Mouse (Mus musculus) heart, adult 11 months (tissue): ENCODE data around the gene Iqce.

Experiments used
- DNase-seq: peaks from one replicate; pipeline ENCODE4 v3.0.0; 2022

Gene Iqce

DNA sequence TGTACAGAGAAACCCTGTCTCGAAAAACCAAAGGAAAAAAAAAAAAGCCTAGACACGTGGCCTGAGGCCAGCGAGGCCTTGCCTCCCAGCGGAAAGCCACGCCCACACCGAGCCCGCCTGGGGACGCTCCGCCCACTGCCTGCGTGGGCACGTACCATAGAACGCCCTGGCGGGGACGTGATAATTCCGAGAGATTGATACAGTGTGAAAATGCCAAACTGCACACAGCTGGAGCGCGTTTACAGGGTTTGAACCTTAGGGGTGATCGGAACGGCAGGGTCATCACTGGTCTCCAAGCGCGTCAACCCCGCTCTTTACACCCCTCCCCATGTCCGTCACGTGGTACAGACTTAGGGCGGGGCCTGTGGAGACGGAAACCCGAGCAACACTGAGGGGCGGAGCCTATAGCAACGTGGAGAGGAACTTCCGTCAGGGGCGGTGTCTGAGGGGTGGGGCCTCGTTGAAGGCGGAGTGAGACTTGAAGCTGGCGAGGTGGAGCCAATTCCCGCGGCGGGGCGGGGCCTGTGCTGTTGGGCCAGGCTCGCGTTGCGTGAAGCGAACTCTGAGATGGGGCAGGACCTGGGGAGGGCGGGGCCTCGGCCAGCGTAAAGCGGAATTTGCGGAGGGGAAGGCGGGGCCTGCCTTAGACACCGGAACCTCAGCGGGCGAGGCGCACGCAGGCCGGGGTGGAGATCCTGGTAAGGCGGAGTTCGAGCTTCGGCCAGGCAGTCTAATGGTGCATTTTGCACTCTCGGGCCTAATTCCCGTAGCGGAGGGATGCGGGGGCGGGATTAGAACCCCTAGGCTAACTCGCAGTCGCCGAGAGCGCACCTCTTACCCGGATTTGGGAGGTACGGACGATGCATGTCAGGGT, 2.4 kb upstream of the Iqce start, which contains the start of gene Brat1:
TSS of gene Brat1 (plus strand) at position 634 of the 874 bp plus-strand sequence.
- peak; percentile 100 for DNase-seq

GRCm38 (mm10) chr5:140703480-140704377, 1.6 kb upstream of the Iqce start:
- peak; percentile 86 for DNase-seq

- peak; percentile 93 for DNase-seq
Measured at GRCm38 (mm10) chr5:140702618-140703175, 519 bp upstream of the Iqce start.

- no peak for DNase-seq
Measured at GRCm38 (mm10) chr5:140701661-140702060, 517 bp downstream of the Iqce start.

GRCm38 (mm10) chr5:140699776-140700175, 2.4 kb downstream of the Iqce start:
- DNase-seq = no peak

DNA sequence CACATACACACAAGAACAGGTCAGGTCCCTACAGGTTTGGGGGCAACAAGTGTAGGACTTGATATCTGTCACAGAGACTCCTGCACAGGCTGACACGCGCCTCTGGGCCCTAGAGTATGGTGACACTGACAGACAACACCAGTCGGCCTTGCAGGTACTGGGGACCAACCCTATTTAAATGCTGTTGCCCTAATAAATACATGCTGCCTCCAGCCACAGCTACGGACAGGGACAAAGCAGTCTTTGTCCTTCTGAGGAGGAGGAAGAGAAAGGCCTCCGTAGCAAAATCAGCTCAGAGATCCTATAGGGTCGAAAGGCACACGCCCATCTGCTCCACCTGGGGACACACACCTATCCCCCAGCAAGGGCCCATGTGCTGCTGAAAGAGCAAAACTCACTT, 6.2 kb downstream of the Iqce start:
- DNase-seq = no peak

- DNase-seq = no peak
Measured at GRCm38 (mm10) chr5:140688434-140688833, 13.7 kb downstream of the Iqce start.

GRCm38 (mm10) chr5:140684343-140685148, 17.6 kb downstream of the Iqce start:
- DNase-seq = no peak

GRCm38 (mm10) chr5:140682113-140682512, 20.1 kb downstream of the Iqce start:
- DNase-seq = no peak

- DNase-seq = no peak
Measured at GRCm38 (mm10) chr5:140680950-140681349, 21.2 kb downstream of the Iqce start.

DNA sequence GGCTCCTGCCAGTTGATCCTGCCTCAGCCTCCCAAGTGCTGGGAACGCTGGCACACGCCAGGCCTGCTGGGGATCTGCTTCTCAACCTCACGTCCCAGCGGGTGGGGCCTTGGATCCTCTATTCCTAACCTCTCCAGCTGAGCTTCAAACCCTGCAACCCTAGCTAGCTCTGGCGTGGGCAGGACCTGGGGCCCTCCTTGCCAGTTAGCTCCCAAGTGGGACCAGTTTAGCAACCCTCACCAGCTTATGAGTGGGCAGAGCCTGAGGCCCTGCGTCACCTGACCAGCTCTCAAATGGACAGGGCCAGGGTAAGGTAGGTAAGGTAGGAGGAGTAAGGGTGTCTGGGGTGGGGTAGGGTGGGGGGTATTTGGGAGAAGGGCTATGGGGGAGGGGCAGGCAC, 22.1 kb downstream of the Iqce start:
- DNase-seq = no peak

DNA sequence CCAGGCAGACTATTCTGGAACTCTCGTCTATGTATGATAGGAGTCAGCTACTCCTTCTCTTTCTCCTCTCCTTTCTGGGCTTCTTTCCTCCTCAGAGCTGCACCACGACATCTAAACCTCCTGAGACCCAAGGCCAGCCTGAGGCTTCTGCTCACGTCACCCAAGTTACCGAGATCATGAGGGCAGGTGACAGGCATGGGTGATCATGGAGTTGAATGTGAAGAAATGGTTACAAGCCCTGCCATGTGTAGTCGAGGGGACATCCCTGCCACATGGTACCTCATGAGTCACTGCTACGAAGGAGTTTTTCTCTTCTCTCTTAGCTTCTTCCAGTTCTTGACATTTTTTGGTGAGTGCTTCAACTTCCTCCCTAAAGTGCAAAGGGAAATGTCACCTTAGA, 25.0 kb downstream of the Iqce start:
- no peak for DNase-seq

GRCm38 (mm10) chr5:140675640-140676039, 26.5 kb downstream of the Iqce start:
- DNase-seq = no peak

DNA sequence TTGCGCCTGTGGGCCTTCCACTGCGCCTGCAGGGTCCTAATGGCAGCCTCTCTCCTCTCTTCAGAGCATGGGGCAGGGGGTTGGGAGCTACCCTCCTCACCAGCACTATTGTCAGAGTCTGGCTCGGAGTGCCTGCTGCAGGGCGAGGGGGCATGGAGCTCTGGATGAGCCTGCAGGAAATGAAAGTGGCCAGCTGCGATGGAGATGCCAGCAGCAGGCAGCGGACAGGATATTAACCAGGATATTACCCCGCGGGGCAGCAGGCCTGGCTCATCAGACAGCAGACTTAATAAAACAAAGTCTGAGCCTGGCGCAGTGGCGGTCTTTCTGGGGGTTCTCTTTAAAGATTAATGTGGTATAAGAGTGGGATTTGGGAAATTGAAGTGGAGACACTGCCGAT, 27.1 kb downstream of the Iqce start:
- no peak for DNase-seq

DNA sequence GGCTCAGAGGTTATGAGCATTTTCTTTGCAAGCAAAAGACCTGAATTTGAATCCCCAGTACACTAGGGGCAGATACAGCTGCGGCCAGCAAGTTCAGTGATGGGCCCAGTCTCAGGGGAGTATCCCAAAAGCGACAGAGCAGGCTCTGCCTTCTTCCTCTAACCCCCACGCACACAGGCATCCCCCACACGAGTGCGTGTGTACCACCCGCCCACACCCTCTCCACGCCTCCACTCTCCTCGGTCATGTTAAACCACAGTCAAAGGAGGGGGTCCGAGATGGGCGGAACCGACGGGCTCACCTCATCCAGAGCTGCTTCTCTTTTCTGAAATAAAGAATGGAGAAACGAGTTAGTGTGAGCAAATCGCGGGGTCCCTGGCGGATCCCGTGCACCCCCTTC, 28.1 kb downstream of the Iqce start:
- DNase-seq = no peak

DNA sequence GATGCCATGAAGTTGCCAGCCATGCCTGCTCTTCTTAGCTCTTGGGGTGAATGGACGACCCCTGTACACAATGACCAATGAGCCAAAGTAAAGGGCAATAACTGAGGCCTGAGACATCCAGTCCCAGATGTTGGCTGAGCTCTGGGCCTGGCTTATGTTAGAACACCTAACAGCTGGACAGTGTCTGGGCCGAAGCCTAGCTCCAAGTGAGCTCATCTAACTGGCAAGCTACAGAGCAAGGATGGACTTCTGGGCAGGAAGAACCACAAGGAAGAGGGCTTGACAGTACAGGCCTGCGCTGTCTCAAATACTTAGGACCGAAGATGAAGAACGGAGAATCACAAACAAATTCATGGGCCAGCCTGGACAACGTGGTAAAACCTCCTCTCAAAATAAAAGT, 29.6 kb downstream of the Iqce start:
- DNase-seq = peak; percentile 97

DNA sequence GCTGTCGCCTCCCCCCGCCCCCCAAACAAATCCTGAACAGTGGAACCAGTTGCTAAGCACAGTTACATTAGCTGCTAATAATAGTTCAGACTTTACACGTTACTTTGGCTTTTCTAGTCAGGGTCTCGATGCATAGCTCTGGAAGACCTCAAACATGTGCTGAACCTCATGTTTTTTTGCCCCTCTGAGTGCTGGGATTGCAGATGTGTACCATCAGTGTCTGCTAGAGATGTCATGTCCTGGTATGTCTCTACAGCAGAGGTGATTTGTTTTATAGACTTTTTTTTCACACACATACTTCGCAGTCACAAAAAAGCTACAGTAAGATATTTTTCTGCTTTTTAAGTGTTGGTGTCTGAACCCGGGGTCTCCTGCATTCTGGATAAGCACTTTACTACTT, 30.1 kb downstream of the Iqce start:
- no peak for DNase-seq

GRCm38 (mm10) chr5:140663621-140664180, 38.5 kb downstream of the Iqce start:
- peak; percentile 96 for DNase-seq

- no peak for DNase-seq
Measured at GRCm38 (mm10) chr5:140662741-140663592, 39.2 kb downstream of the Iqce start.

DNA sequence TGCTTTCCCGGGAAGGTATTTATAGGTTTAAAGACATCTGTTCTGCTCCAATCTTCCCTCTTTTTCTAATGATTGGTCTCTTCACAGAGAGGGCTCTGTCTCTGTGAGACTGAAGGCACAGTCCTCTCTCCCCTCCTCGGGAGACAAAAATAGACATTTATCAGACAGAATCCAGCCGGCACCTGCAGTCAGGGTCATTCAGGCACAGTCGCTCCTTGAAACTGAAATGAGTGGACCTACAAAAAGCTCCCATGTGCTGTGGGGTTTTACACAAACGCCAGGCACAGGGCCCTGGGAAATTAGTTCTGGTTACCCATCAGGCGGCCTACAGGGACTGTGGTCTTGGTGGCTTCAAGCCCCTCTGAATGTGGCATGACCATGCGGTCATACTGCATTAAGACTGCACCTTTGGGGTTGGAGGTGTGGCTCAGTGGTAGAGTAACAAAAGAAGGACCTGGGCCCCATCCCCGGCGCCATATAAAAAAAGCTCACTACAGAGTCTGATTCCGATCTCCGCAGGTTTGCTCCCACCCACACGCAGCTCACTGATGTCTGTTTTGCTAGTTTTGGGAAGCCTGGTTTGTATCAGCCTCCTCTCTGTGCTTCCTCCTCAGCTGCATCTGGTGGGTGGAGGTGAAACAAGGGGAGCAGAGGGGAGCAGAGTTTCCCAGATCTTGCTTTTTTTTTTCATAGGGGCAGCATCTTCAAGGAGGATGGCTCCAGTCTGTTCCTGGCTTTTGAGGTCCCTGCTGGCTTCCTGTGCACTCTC, 40.1 kb downstream of the Iqce start:
- DNase-seq = no peak
